Mouse (Mus musculus): ENCODE data around the gene Rps18.

GRCm38 (mm10) chr17:33929371-33930279, 26.2 kb downstream of the Rps18 start, which contains the start of gene Rgl2:
- 0 out of 2 replicates have a peak, but pooled peaks have one; percentile 44 for TF ChIP-seq POLR2A (IDR thresholded peaks at IDR 0.05; ENCODE audit: extremely low read depth, insufficient read depth, low read length)
- 0 out of 2 replicates have a peak, but pooled peaks have one; percentile 14 for TF ChIP-seq CTCF (IDR thresholded peaks at IDR 0.05; ENCODE audit: low read depth, low read length)

All from liver, adult 2 months (tissue).